Comparison of ENCODE assay signal across 8 mouse cellular contexts in the genomic region with DNA sequence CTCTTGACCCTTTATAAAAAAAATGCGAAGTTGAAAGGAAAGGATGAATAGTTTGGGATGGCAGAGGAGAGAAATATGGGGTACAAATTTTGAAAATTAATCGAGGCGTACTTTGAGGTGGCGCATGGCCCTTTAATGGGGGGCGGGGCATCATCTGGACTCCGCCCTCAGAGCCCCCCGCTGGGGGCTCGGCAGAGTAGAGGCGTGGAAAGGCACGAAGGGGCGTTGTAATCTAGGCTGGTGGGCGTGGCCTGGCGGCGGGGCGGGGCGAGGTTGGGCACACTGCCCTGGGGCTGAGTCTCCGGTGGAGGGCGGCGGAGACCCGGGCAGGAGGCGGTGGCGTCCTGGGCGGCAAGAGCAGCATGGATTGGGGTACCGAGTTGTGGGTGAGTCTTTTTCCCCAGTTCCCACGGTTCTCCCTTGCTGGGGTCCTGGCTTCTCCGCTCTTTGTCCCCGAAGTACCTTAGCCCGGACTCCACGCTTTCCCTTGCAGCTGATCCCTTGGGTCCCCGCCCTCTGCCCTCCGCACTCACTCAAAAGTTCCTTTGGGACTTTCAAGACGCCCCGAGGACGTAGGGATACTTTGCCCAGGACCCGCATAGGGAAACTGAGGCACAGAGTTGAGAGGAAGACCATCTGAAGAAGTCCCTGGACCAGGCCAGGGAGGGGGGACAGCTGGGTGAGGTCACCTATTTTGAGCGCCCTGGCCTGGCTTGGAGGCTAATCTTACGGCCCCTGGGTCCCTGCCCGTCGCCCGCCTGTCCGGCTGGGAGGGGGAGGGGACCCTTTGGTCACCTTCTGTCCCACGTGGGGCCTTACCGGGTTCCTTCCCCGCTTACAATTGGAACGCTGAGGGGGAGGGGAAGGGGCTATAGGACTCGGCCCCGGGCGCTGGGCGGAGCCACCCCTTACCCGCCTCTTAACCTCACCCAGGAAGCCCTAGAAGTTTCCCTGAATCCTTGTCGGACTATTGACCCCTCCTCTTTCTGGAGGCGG. TPM values are rescaled to one million over a fixed set of nuclear protein-coding genes. Genes with fewer than 3 reads are reported as not detected.
DNase-seq lines count a peak whose midpoint lies in the region; ATAC-seq and TF ChIP-seq lines count a peak whose summit lies in the region.

Trip10 (plus strand) TSS at position 270 of the 996 bp plus-strand sequence.

- 0 out of 2 replicates have a peak, but pooled peaks have one; percentile 28 for TF ChIP-seq POLR2A in thymus, adult 2 months (IDR thresholded peaks at IDR 0.05; ENCODE audit: control insufficient read depth, extremely low read depth, insufficient read depth, low read length, poor library complexity)

- H3K36me3 ChIP-seq in hindbrain, embryonic 11.5 days (ENCODE audit: control insufficient read depth, insufficient read depth, low read length), result no peaks in the 10 kb centered on the region; the same call in 1 of the 2 replicates
- peaks cover 10% of the 10 kb centered on the region for H3K36me3 ChIP-seq in lung, embryonic 16.5 days (ENCODE audit: control insufficient read depth, insufficient read depth, low read length)
- H3K36me3 ChIP-seq in thymus, adult 2 months (ENCODE audit: control insufficient read depth, insufficient read depth, low read length), result no peaks in the 10 kb centered on the region

- no peaks in the 10 kb centered on the region for H3K27me3 ChIP-seq in hindbrain, embryonic 11.5 days (ENCODE audit: control insufficient read depth, insufficient read depth, low read length)
- no peaks in the 10 kb centered on the region for H3K27me3 ChIP-seq in lung, embryonic 16.5 days (ENCODE audit: control insufficient read depth, insufficient read depth, low read depth, low read length)
- H3K27me3 ChIP-seq in thymus, adult 2 months (ENCODE audit: control insufficient read depth, insufficient read depth, low read length), result no peaks in the 10 kb centered on the region

- ATAC-seq in hindbrain, embryonic 11.5 days (ENCODE audit: low FRiP score), result peak; percentile 53
- ATAC-seq in lung, embryonic 16.5 days (ENCODE audit: low read depth), result peak; percentile 60

- H3K9ac ChIP-seq in hindbrain, embryonic 11.5 days (ENCODE audit: low read depth, low read length), result peak within 1 kb of the TSS; percentile 60
- H3K9ac ChIP-seq in lung, embryonic 16.5 days (ENCODE audit: low read length), result peak within 1 kb of the TSS; percentile 79

- peak within 1 kb of the TSS; percentile 60 for H3K4me3 ChIP-seq in hindbrain, embryonic 11.5 days (ENCODE audit: low read depth, low read length)
- H3K4me3 ChIP-seq in lung, embryonic 16.5 days (ENCODE audit: low read length), result peak within 1 kb of the TSS; percentile 76
- peak within 1 kb of the TSS; percentile 59 for H3K4me3 ChIP-seq in thymus, adult 2 months (ENCODE audit: control insufficient read depth, insufficient read depth, low read length)

- WGBS in hindbrain, embryonic 11.5 days, result under 1% methylated on average over 51 of the region's 52 CpGs
- WGBS in lung, embryonic 16.5 days, result under 1% methylated on average over 52 of the region's 52 CpGs
- 0% methylated on average over 52 of the region's 52 CpGs for WGBS in thymus, adult 2 months

- peak; percentile 93 for DNase-seq in MN1 (ENCODE audit: low spot score)
- DNase-seq in cerebellum, adult 9-11 months, result peak; percentile 85
- DNase-seq in frontal cortex, postnatal 10 days (ENCODE audit: low spot score in 2 of 2), result peak; percentile 76 to 89
- DNase-seq in hindbrain, embryonic 11.5 days (ENCODE audit: low spot score), result peak; percentile 96
- DNase-seq in layer of hippocampus, adult 9-11 months, result peak; percentile 84
- DNase-seq in ovary, adult 18-20 months (ENCODE audit: low spot score), result peak; percentile 93
- peak; percentile 98 for DNase-seq in thymus, adult 2 months

- peaks cover 12% of the 10 kb centered on the region for H3K4me1 ChIP-seq in hindbrain, embryonic 11.5 days (replicated peaks; ENCODE audit: control insufficient read depth, insufficient read depth, low read length)
- peaks cover 20% of the 10 kb centered on the region for H3K4me1 ChIP-seq in lung, embryonic 16.5 days (replicated peaks; ENCODE audit: control insufficient read depth, insufficient read depth, low read length)
- H3K4me1 ChIP-seq in thymus, adult 2 months (replicated peaks; ENCODE audit: control insufficient read depth, insufficient read depth, low read length), result peaks cover 29% of the 10 kb centered on the region

- no peaks in the 10 kb centered on the region for H3K9me3 ChIP-seq in hindbrain, embryonic 11.5 days (ENCODE audit: control insufficient read depth, low read length)
- H3K9me3 ChIP-seq in lung, embryonic 16.5 days (ENCODE audit: control insufficient read depth, low read length), result no peaks in the 10 kb centered on the region

- H3K27ac ChIP-seq in hindbrain, embryonic 11.5 days (ENCODE audit: low read depth, low read length), result peak within 1 kb of the TSS; percentile 87
- peak within 1 kb of the TSS; percentile 95 for H3K27ac ChIP-seq in lung, embryonic 16.5 days (ENCODE audit: low read length)
- H3K27ac ChIP-seq in thymus, adult 2 months (ENCODE audit: control insufficient read depth, insufficient read depth, low read length), result peak within 1 kb of the TSS; percentile 82

- peak within 1 kb of the TSS; percentile 82 for H3K4me2 ChIP-seq in hindbrain, embryonic 11.5 days (replicated peaks; ENCODE audit: low read depth, low read length)
- H3K4me2 ChIP-seq in lung, embryonic 16.5 days (ENCODE audit: low read depth, low read length), result peak within 1 kb of the TSS; percentile 94

- TF ChIP-seq CTCF in thymus, adult 2 months (IDR thresholded peaks at IDR 0.05; ENCODE audit: borderline replicate concordance, control insufficient read depth, extremely low read depth, insufficient read depth, low read length, poor library complexity), result no peak

RNA-seq across cellular contexts. Expression of gene Trip10, which starts in this region (rescaled TPM):
- 21.8 and 21.9 TPM in 2 replicates for polyA plus RNA-seq in hindbrain, embryonic 11.5 days (2014; fragmentation: Nextera tagmentation; extraction: Ambion mirVana)
- polyA plus RNA-seq in lung, embryonic 16.5 days (2015; fragmentation: Nextera tagmentation; extraction: Ambion mirVana), result 53.1 and 54.1 TPM in 2 replicates
- 10.6 and 14.8 TPM in 2 replicates for polyA plus RNA-seq in thymus, adult 2 months (2012; rRNA removed)

Comparison
In these comparisons a context has a peak if more than half of its experiments do, and no peak if none do; other contexts are left out.
1. Peak in every context shown above with its lines: DNase-seq, ATAC-seq, H3K4me3 ChIP-seq and H3K27ac ChIP-seq.